Mouse (Mus musculus): ENCODE results near the gene Slc12a1. TPM values are rescaled to one million over a fixed set of nuclear protein-coding genes. Genes with fewer than 3 reads are reported as not detected.

Gene Slc12a1
- polyA plus RNA-seq, 2 experiments, result 0.06 TPM

DNA sequence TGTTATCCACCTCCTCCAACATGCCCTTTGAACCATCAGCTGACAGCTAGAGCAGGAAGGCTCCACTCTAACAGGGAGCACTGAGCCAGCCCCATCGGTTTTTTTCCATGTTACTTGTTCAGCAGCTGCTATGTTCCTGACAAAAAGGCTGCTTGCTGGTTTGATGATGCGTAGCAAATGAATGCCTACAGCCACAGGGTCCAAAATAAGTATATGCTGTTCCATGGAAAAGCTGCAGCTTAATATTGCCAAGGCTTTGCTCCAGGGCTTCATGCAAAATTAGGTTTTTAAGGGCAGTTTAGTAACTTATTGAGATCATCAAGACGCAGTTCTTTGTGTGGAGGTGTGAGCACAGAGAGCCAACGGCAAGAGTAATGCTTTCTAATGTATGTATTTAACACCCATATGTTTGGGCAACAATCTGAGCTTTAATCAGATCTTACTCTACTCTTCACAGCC is 9.7 kb downstream of the Slc12a1 start:
- H3K9me3 ChIP-seq (ENCODE audit: control insufficient read depth, low read length), result no peaks in the 10 kb centered on the region
- no peak for DNase-seq (ENCODE audit: low spot score)
- no peak for ATAC-seq (ENCODE audit: low FRiP score, low read depth)
- no peaks in the 10 kb centered on the region for H3K4me1 ChIP-seq (ENCODE audit: control insufficient read depth, insufficient read depth, low read length)
- TF ChIP-seq POLR2A (IDR thresholded peaks at IDR 0.05; ENCODE audit: borderline replicate concordance, extremely low read depth, insufficient read depth, insufficient read length), result no peak
- no peaks in the 10 kb centered on the region for H3K36me3 ChIP-seq (ENCODE audit: control insufficient read depth, insufficient read depth, low read length)
- no peaks in the 10 kb centered on the region for H3K27me3 ChIP-seq (ENCODE audit: control insufficient read depth, insufficient read depth, low read length)
- no peak overlapping the region for H3K4me3 ChIP-seq (replicated peaks; ENCODE audit: low read length)
- WGBS, result 67% methylated on average over 4 of the region's 4 CpGs
- no peak overlapping the region for H3K4me2 ChIP-seq (replicated peaks; ENCODE audit: low read depth, low read length, severe bottlenecking)
- H3K9ac ChIP-seq (ENCODE audit: low read depth, low read length, severe bottlenecking), result no peak overlapping the region
- H3K27ac ChIP-seq (replicated peaks; ENCODE audit: low read depth, low read length), result no peak overlapping the region

DNA sequence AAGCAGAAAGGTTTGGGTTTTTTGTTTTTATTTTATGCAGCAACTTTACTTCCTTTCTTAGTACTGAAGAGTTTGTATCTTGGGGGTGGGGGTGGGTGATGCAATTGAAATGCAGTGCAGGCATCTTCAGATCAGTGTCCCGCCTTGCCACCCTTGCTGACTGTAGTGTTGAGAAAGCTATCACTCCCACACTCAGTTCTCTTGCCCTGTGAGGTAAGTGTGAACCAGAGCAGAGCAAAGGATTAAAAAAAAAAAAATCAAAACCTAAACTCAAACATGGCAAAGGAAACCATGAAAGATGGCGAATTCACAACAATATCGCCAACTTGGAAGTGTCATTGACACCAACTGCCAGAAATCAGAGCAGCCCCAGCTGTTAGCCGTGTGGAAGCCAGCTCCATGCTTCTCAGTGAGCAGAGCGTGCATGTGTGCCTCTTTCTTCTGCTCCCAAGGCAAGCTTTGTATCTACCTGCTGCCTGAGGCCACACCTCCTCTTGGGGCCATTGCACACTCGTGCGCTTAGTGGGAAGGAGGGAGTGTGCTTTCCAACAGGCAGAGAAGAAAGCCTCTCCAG is 26.0 kb downstream of the Slc12a1 start:
- H3K36me3 ChIP-seq (ENCODE audit: control insufficient read depth, insufficient read depth, low read length), result no peaks in the 10 kb centered on the region
- H3K4me1 ChIP-seq (ENCODE audit: control insufficient read depth, insufficient read depth, low read length), result no peaks in the 10 kb centered on the region
- H3K27me3 ChIP-seq (ENCODE audit: control insufficient read depth, insufficient read depth, low read length), result no peaks in the 10 kb centered on the region
- no peaks in the 10 kb centered on the region for H3K9me3 ChIP-seq (ENCODE audit: control insufficient read depth, low read length)
- TF ChIP-seq POLR2A (IDR thresholded peaks at IDR 0.05; ENCODE audit: borderline replicate concordance, extremely low read depth, insufficient read depth, insufficient read length), result no peak
- WGBS, result 87% methylated on average over 7 of the region's 7 CpGs
- no peak overlapping the region for H3K9ac ChIP-seq (ENCODE audit: low read depth, low read length, severe bottlenecking)
- no peak overlapping the region for H3K4me3 ChIP-seq (replicated peaks; ENCODE audit: low read length)
- no peak overlapping the region for H3K27ac ChIP-seq (replicated peaks; ENCODE audit: low read depth, low read length)
- H3K4me2 ChIP-seq (replicated peaks; ENCODE audit: low read depth, low read length, severe bottlenecking), result no peak overlapping the region
- DNase-seq (ENCODE audit: low spot score) (no peak), ATAC-seq (ENCODE audit: low FRiP score, low read depth) (no peak)

DNA sequence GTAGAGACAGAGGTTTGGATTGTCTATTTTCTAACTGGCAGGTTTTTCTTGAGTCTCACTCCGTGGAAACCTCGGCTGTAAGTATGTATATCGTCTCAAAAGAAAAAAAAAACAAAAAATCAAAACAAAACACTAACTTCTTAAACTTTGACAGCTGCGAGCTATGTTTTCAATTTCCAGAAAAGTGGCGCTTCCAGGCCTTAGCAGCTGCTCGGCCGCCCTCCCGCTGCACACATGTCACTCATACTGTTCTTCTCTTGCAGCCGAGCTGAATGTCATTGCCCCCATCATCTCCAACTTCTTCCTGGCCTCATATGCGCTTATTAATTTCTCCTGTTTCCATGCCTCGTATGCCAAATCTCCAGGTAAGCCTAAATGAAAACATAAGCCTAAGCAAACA is 35.6 kb downstream of the Slc12a1 start:
- Histone ChIP-seq H3K27me3 (ENCODE audit: control insufficient read depth, insufficient read depth, low read length) (no peaks in the 10 kb centered on the region), H3K4me3 (replicated peaks; ENCODE audit: low read length) (no peak overlapping the region), H3K36me3 (ENCODE audit: control insufficient read depth, insufficient read depth, low read length) (no peaks in the 10 kb centered on the region), H3K9me3 (ENCODE audit: control insufficient read depth, low read length) (no peaks in the 10 kb centered on the region), H3K9ac (ENCODE audit: low read depth, low read length, severe bottlenecking) (no peak overlapping the region), H3K4me1 (ENCODE audit: control insufficient read depth, insufficient read depth, low read length) (no peaks in the 10 kb centered on the region), H3K27ac (replicated peaks; ENCODE audit: low read depth, low read length) (no peak overlapping the region), H3K4me2 (replicated peaks; ENCODE audit: low read depth, low read length, severe bottlenecking) (no peak overlapping the region)
- TF ChIP-seq POLR2A (IDR thresholded peaks at IDR 0.05; ENCODE audit: borderline replicate concordance, extremely low read depth, insufficient read depth, insufficient read length), result no peak
- DNase-seq (ENCODE audit: low spot score), result no peak
- ATAC-seq (ENCODE audit: low FRiP score, low read depth), result no peak
- WGBS, result 65% methylated on average over 11 of the region's 11 CpGs

DNA sequence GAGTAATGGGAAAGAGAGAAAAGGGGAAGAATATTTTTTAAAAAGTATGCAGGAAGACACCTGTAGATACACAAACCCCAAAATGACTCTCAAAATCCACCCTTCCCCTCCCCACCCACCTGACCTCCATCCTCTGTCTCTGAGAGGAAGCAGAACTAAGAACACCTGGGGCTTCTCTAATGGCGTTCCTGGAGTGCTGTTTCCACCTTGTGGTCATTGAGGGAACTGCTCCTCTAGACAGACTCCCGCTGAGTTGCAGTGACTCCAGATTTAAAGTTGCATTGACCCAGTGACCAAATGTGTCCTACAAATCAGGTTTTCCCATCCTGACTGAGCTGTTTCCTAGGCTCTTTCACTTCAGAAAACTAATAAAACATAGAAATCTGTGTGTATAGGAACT is 36.9 kb downstream of the Slc12a1 start:
- H3K9ac ChIP-seq (ENCODE audit: low read depth, low read length, severe bottlenecking), result no peak overlapping the region
- no peaks in the 10 kb centered on the region for H3K4me1 ChIP-seq (ENCODE audit: control insufficient read depth, insufficient read depth, low read length)
- H3K36me3 ChIP-seq (ENCODE audit: control insufficient read depth, insufficient read depth, low read length), result no peaks in the 10 kb centered on the region
- ATAC-seq (ENCODE audit: low FRiP score, low read depth) (peak; percentile 34; the same call in 1 of the 2 replicates), DNase-seq (ENCODE audit: low spot score) (peak; percentile 81)
- no peak overlapping the region for H3K27ac ChIP-seq (replicated peaks; ENCODE audit: low read depth, low read length)
- 3% methylated on average over 2 of the region's 2 CpGs for WGBS
- TF ChIP-seq POLR2A (IDR thresholded peaks at IDR 0.05; ENCODE audit: borderline replicate concordance, extremely low read depth, insufficient read depth, insufficient read length), result no peak
- H3K4me3 ChIP-seq (replicated peaks; ENCODE audit: low read length), result no peak overlapping the region
- H3K9me3 ChIP-seq (ENCODE audit: control insufficient read depth, low read length), result no peaks in the 10 kb centered on the region
- H3K4me2 ChIP-seq (replicated peaks; ENCODE audit: low read depth, low read length, severe bottlenecking), result no peak overlapping the region
- H3K27me3 ChIP-seq (ENCODE audit: control insufficient read depth, insufficient read depth, low read length), result no peaks in the 10 kb centered on the region

DNA sequence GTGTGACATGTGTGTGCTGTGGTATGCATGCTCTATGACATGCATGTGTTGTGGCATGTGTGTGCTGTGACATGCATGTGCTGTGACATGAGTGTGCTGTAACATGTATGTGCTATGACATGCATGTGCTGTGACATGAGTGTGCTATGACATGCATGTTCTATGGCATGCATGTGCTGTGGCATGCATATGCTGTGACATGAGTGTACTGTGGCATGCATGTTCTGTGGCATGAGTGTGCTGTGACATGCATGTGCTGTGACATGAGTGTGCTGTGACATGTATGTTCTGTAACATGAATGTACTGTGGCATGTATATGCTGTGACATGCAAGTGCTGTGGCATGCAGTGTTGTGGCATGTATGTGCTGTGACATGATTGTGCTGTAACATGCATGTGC is 40.6 kb downstream of the Slc12a1 start:
- Histone ChIP-seq H3K9me3 (ENCODE audit: control insufficient read depth, low read length) (no peaks in the 10 kb centered on the region), H3K4me3 (replicated peaks; ENCODE audit: low read length) (no peak overlapping the region), H3K36me3 (ENCODE audit: control insufficient read depth, insufficient read depth, low read length) (no peaks in the 10 kb centered on the region), H3K4me1 (ENCODE audit: control insufficient read depth, insufficient read depth, low read length) (no peaks in the 10 kb centered on the region), H3K9ac (ENCODE audit: low read depth, low read length, severe bottlenecking) (no peak overlapping the region), H3K27ac (replicated peaks; ENCODE audit: low read depth, low read length) (no peak overlapping the region), H3K27me3 (ENCODE audit: control insufficient read depth, insufficient read depth, low read length) (no peaks in the 10 kb centered on the region), H3K4me2 (replicated peaks; ENCODE audit: low read depth, low read length, severe bottlenecking) (no peak overlapping the region)
- no peak for TF ChIP-seq POLR2A (IDR thresholded peaks at IDR 0.05; ENCODE audit: borderline replicate concordance, extremely low read depth, insufficient read depth, insufficient read length)
- DNase-seq (ENCODE audit: low spot score) (no peak), ATAC-seq (ENCODE audit: low FRiP score, low read depth) (no peak)

DNA sequence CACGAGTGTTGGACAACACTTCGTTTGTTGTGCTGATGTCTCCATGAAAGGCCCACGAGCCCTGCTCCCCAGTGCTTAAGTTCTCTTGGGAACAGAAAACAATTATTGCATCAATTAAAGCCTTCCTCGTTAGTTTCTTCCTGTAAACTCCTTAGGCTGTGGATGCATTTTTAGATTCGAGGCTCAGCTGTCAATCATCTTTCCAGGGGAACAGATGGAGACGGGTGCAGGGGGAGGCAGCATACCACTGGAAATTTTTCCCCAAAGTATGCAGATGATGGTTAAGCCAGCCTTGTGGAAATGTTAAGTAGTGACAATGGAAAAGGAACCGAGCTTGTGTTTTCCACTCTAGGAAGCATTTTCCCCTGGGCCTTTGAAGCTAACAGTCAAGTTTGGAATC is 44.5 kb downstream of the Slc12a1 start:
- WGBS, result 45% methylated on average over 7 of the region's 7 CpGs
- DNase-seq (ENCODE audit: low spot score) (no peak), ATAC-seq (ENCODE audit: low FRiP score, low read depth) (no peak)
- no peak overlapping the region for H3K27ac ChIP-seq (replicated peaks; ENCODE audit: low read depth, low read length)
- no peak for TF ChIP-seq POLR2A (IDR thresholded peaks at IDR 0.05; ENCODE audit: borderline replicate concordance, extremely low read depth, insufficient read depth, insufficient read length)
- no peak overlapping the region for H3K4me2 ChIP-seq (replicated peaks; ENCODE audit: low read depth, low read length, severe bottlenecking)
- H3K9ac ChIP-seq (ENCODE audit: low read depth, low read length, severe bottlenecking), result no peak overlapping the region
- no peaks in the 10 kb centered on the region for H3K4me1 ChIP-seq (ENCODE audit: control insufficient read depth, insufficient read depth, low read length)
- H3K36me3 ChIP-seq (ENCODE audit: control insufficient read depth, insufficient read depth, low read length), result no peaks in the 10 kb centered on the region
- H3K4me3 ChIP-seq (replicated peaks; ENCODE audit: low read length), result no peak overlapping the region
- no peaks in the 10 kb centered on the region for H3K27me3 ChIP-seq (ENCODE audit: control insufficient read depth, insufficient read depth, low read length)
- H3K9me3 ChIP-seq (ENCODE audit: control insufficient read depth, low read length), result no peaks in the 10 kb centered on the region
